Mouse (Mus musculus) G1E (cell line): ENCODE data around the gene Serpinh1. TPM values are rescaled to one million over a fixed set of nuclear protein-coding genes. Genes with fewer than 3 reads are reported as not detected.

Source experiments
- ATAC-seq: 2 replicates; pipeline ENCODE4 v1.8.0; 2016; ENCODE audit warnings: mild to moderate bottlenecking; ENCODE audit not compliant: insufficient number of reproducible peaks, poor library complexity, low FRiP score, severe bottlenecking; ENCODE audit errors: extremely low read depth
- DNase-seq: peaks from one replicate; pipeline ENCODE4 v3.0.0; 2012; ENCODE audit warnings: low spot score
- H3K27me3 ChIP-seq: 2 replicates; pipeline ENCODE4 v1.6.1; 2012; ENCODE audit warnings: mild to moderate bottlenecking, low read length, inconsistent platforms; ENCODE audit not compliant: insufficient read depth
- H3K36me3 ChIP-seq: replicated peaks from 2 replicates; pipeline ENCODE3; 2012; ENCODE audit warnings: mild to moderate bottlenecking, inconsistent platforms
- H3K4me1 ChIP-seq: 2 replicates; pipeline ENCODE4 v1.6.1; 2012; ENCODE audit warnings: low read depth, low read length, inconsistent platforms, mixed read lengths; ENCODE audit not compliant: insufficient read depth
- H3K4me3 ChIP-seq: 2 replicates; pipeline ENCODE4 v1.5.1; 2012; ENCODE audit warnings: low read depth, mild to moderate bottlenecking, inconsistent platforms, low read length, moderate library complexity, mixed read lengths
- H3K9me3 ChIP-seq: replicated peaks from 2 replicates; pipeline ENCODE4 v1.6.1; 2012; ENCODE audit warnings: inconsistent platforms
- CTCF ChIP-seq: IDR thresholded peaks from 2 replicates; pipeline ENCODE4 v1.5.1; 2012; ENCODE audit warnings: low read depth, low read length, inconsistent platforms, mixed read lengths
- GATA1 ChIP-seq: IDR thresholded peaks from 2 replicates; pipeline ENCODE4 v1.6.1; 2012; ENCODE audit warnings: borderline replicate concordance, low read length, inconsistent platforms, mixed read lengths
- GATA2 ChIP-seq: IDR thresholded peaks from 2 replicates; pipeline ENCODE4 v1.6.1; 2012; ENCODE audit warnings: low read depth, low read length, inconsistent platforms, borderline replicate concordance
- POLR2AphosphoS5 ChIP-seq: IDR thresholded peaks from 2 replicates; pipeline ENCODE4 v1.6.1; 2012; ENCODE audit warnings: low read depth, low read length, inconsistent platforms; ENCODE audit not compliant: insufficient replicate concordance
- TAL1 ChIP-seq: conservative IDR thresholded peaks from 2 replicates; pipeline ENCODE4 v1.6.1; 2012; ENCODE audit warnings: low read depth, low read length, inconsistent platforms, mixed read lengths
- polyA plus RNA-seq: library from polyadenylated mRNA; stranded (reverse); fragments of >175 nt; gene quantifications from 2 replicates; pipeline ENCODE4 v1.2.3, GENCODE M21; 2012
- total RNA-seq, 2 experiments: library from RNA; stranded (forward) in 1 of 2; stranded (reverse) in 1 of 2; fragments of 200-1000 nt in 1 of 2; fragments of >200 nt in 1 of 2; fragmentation: Nextera tagmentation in 1 of 2; gene quantifications; 2 replicates each; pipeline ENCODE4 v1.2.3; 2014 to 2017

Serpinh1 gene
- total and polyA plus RNA-seq, 3 experiments = 1.3 TPM; not detected in 2

DNA sequence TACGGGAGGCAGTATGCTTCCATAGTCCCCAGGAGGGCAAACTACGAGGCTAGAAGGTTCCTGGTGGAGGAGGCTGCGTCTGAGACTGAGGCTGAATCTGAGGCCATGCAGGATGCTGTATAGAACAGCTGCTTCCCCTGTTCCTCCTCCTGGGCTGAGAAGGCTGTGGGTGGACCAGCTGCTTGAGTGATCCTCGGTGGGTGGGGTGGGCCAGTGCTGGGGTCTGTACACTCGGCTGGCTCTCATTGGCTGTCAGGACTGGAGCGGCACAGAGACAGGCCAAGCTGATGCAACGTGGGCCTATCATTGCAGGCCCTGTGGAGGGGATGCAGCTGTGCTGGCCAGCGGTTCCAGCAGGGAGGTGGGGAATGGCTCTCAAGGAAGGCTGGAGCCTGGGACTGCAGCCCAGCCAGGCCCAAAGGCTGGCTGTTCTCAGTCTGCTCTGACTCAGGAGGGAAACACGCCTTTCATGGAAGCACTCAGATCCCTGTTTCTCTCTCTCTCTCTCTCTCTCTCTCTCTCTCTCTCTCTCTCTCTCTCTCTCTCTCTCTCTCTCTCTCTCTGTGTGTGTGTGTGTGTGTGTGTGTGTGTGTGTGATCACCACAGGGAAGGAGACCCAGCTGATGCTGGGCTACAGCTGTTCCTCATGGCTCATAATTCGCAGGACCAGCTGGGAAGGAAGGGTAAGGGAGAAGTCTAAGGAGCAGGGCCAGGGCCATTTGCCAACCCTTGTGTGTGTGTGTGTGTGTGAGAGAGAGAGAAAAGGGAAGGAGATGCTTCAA is 7.2 kb upstream of the Serpinh1 start:
- ATAC-seq (no peak), DNase-seq (no peak)
- TF ChIP-seq GATA1 (no peak), POLR2AphosphoS5 (no peak), TAL1 (no peak), CTCF (no peak), GATA2 (no peak)
- Histone ChIP-seq H3K9me3 (no peaks in the 10 kb centered on the region), H3K27me3 (peaks cover 24% of the 10 kb centered on the region), H3K4me1 (no peaks in the 10 kb centered on the region), H3K4me3 (no peak overlapping the region), H3K36me3 (no peaks in the 10 kb centered on the region)

DNA sequence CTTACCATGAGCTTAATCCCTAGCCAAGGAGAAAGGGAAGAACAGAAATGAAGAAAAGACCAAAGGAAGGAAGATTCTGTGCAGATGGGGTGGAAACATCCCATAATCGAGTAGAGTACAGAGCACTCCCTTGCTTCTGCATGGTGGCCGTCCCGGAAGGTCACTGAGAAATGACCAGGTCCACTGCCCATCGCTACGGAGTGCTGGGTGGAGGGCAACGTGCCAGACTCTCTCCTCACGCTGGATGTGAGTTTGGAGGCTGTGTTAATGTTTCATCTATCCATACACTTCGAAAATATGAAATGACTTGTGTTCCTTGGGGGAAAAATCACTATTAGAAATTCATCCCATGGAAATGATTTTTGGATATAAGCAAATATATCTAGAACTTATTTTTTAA is 5.3 kb upstream of the Serpinh1 start:
- Histone ChIP-seq H3K9me3 (no peaks in the 10 kb centered on the region), H3K4me3 (no peak overlapping the region), H3K27me3 (peaks cover 21% of the 10 kb centered on the region), H3K4me1 (no peaks in the 10 kb centered on the region), H3K36me3 (no peaks in the 10 kb centered on the region)
- no peak for DNase-seq
- no peak for ATAC-seq
- TF ChIP-seq CTCF (no peak), TAL1 (no peak), POLR2AphosphoS5 (no peak), GATA1 (no peak)

DNA sequence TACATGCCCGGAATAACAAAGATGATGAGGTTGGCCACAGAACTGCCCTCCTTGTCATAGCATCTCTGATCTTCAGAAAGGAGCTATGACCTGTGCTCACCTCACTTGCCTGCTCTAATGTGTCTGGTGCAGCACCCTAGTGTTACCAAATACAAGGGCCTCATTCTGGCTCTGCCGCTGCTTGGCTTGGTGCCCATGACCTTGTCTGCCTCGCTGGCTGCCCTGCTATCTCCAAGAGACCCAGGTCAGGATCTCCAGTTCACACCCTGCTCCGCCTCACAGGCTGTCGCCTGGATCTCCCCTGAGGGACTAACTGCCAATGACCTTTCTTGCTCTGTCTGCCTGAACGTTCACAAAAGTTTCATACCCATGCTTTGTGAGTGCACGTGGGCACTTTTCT is 4.2 kb upstream of the Serpinh1 start:
- no peaks in the 10 kb centered on the region for H3K4me1 ChIP-seq
- H3K27me3 ChIP-seq = peaks cover 28% of the 10 kb centered on the region
- no peak overlapping the region for H3K4me3 ChIP-seq
- no peaks in the 10 kb centered on the region for H3K9me3 ChIP-seq
- H3K36me3 ChIP-seq = no peaks in the 10 kb centered on the region
- DNase-seq (no peak), ATAC-seq (no peak)
- TF ChIP-seq POLR2AphosphoS5 (no peak), CTCF (no peak), GATA2 (no peak)

DNA sequence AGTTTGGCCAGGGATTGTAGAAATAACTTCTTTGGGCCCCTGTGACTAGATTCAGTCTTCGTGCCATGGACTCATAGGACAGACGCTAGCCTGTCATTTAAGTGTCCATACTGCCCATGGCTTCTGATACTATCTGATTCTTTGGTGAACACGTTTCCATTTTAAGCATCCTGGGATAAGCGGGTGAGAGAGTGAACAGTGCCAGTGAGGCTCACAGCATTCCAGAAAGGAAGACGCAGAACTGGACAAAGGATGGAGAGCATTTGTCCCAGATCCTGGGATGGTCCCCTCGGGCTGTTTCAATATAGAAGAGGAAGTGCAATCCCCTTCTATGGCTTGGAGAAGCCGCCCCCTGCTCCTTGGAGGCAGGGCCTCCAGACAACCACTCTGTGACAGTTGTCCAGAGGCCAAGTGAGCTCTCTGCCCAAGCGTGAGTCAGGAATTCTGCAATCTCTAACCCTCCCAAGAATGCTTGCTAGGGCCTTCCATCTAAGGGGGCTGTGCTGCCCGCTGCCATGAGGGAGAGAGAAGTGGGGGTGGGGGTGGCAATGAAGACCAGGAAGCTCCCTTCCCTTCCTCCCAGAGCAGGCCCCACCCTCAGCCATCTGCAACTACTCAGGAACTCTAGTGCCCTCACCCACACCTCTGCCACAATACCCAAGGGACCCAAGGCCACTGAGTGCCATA is 3.3 kb upstream of the Serpinh1 start:
- DNase-seq (no peak), ATAC-seq (no peak)
- Histone ChIP-seq H3K36me3 (no peaks in the 10 kb centered on the region), H3K9me3 (no peaks in the 10 kb centered on the region), H3K4me1 (no peaks in the 10 kb centered on the region), H3K4me3 (no peak overlapping the region), H3K27me3 (peaks cover 31% of the 10 kb centered on the region)
- TF ChIP-seq GATA1 = no peak
- no peak for TF ChIP-seq CTCF
- no peak for TF ChIP-seq POLR2AphosphoS5
- TF ChIP-seq GATA2 = no peak
- no peak for TF ChIP-seq TAL1

DNA sequence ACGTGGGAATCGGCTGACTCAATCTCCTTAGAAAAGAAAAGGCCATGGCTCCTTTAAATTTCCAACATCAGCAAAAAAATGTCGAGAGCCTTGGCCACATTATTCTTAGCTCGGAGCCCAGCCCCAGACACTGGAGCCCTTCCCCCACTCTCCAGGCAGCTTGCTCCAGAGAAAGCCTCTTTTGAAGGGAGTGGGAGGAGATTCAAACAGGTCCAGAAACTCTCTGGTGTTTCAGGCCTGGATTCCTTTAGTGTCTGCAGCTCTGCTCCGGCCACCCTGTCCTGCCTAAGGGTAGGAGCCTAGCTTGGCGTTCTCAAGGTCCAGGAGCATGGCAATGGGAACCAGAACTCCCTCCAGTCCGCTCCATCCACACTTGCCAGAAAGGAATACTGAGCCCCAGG is 2.7 kb upstream of the Serpinh1 start:
- no peak for ATAC-seq
- H3K9me3 ChIP-seq = no peaks in the 10 kb centered on the region
- DNase-seq = no peak
- no peaks in the 10 kb centered on the region for H3K36me3 ChIP-seq
- H3K27me3 ChIP-seq = peaks cover 35% of the 10 kb centered on the region
- H3K4me1 ChIP-seq = no peaks in the 10 kb centered on the region
- no peak overlapping the region for H3K4me3 ChIP-seq
- TF ChIP-seq GATA1 = no peak
- TF ChIP-seq GATA2 = no peak
- no peak for TF ChIP-seq TAL1
- TF ChIP-seq POLR2AphosphoS5 = no peak
- no peak for TF ChIP-seq CTCF

DNA sequence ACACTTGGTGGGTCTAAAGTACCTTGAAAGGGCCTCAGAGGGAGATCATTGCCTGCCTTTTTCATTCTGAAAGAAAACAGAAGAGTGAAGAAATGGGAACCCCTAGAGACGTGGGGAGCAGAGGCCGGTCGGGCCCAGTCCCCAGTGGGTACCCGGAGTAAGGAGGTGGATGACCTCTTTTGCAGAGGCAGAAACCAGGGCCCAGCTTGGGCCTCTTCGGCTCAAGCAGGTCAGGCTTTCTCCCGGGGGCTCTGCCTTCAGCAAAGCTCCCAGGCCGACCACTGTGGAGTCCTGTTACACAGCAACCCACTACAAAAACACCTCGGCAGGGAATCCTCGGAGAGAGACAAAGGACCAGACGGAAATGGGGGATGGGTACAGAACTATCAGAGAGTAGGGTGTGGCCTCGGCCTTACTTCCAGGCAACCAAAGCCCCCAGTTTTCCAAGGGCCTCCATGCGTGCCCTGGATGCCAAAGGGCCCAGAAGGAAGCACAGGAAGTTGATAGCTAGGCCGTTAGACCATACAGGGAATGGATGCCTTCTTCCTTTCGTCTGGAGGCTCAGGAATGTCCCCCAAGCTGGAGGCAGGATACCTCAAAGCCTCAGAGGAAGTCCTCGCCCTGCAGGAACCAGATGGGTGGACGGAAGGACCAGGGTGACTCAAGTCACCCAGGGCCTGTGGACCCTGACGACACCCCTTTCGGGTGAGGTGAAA is 1.1 kb downstream of the Serpinh1 start:
- TF ChIP-seq POLR2AphosphoS5 (no peak), CTCF (no peak), GATA1 (no peak), TAL1 (no peak), GATA2 (no peak)
- H3K9me3 ChIP-seq = no peaks in the 10 kb centered on the region
- H3K4me1 ChIP-seq = no peaks in the 10 kb centered on the region
- H3K4me3 ChIP-seq = no peak overlapping the region
- H3K36me3 ChIP-seq = no peaks in the 10 kb centered on the region
- ATAC-seq (no peak; the same call in 1 of the 2 replicates), DNase-seq (no peak)
- H3K27me3 ChIP-seq = peaks cover 35% of the 10 kb centered on the region
